Mouse (Mus musculus) thymus, adult 2 months (tissue): ENCODE measurements around the gene Prkd3.

Source experiments
- CTCF ChIP-seq: fragments of 200-500 bp; IDR thresholded peaks from 2 replicates; pipeline ENCODE4 v1.5.1; 2012; ENCODE audit warnings: mild to moderate bottlenecking, control low read depth, low read length, moderate library complexity, borderline replicate concordance; ENCODE audit not compliant: control insufficient read depth, poor library complexity, insufficient read depth; ENCODE audit errors: extremely low read depth
- POLR2A ChIP-seq: fragments of 200-500 bp; IDR thresholded peaks from 2 replicates; pipeline ENCODE4 v1.6.1; 2012; ENCODE audit warnings: mild to moderate bottlenecking, low read length, control low read depth, moderate library complexity; ENCODE audit not compliant: control insufficient read depth, poor library complexity, insufficient read depth; ENCODE audit errors: extremely low read depth

GRCm38 (mm10) chr17:78993670-78994069 is 26.9 kb downstream of the Prkd3 start:
- TF ChIP-seq CTCF (no peak), POLR2A (no peak)
